Mouse (Mus musculus): ENCODE measurements at regions not wholly inside any gene's neighbourhood (a gene's known extent, or its start where the extent isn't known, plus 50 kb on each side); places are given as distances from the start of the nearest gene placed in this dataset.

GRCm38 (mm10) chr1:36017061-36017461 lies 51.1 kb upstream of the Hs6st1 start:
- no peak for TF ChIP-seq CTCF (IDR thresholded peaks at IDR 0.05; ENCODE audit: extremely low read depth, insufficient read length, insufficient replicate concordance, low read depth, low read length)
- no peak for TF ChIP-seq POLR2A (IDR thresholded peaks at IDR 0.05; ENCODE audit: low read depth, low read length)
